In the genomic region with DNA sequence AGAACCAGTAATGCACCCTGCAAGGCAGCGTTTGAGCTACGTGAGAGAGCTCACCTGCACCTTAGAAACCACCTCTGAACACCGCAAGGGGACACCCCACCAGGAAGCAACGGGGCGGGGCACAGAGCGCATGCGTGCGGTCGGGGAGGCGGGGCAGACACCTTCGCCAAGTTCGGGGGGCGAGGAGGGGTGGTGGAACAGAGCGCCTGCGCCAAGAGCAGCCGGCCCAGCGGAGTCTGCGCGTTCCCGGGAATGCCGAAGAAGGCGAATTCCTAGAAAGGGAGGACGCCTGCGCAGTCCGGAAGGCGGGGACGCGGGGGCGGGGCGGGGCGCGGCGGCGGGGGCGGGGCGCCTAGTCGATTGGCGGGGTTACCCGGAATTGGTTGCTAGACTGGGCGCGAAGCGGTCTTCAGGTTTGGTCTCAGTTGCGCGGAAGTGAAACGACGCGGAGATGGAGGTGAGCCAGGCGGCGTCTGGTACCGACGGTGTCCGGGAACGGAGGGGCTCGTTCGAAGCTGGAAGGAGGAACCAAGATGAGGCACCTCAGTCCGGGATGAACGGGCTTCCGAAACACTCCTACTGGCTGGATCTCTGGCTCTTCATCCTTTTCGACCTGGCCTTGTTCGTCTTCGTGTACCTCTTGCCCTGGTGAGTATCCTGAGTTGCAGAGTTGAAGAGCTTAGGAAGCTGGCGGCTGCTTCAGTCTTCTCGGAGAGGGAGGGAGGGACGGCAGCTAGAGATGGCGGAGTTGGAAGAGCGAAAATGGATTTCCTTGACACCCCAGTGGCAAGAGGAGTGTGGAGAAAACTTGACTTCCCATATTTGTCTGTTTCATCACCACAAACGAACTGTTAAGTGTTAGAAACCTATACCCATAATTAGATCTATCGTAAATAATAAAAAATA, we compare ENCODE assay signal across 8 mouse cellular contexts. TPM values are rescaled to one million over a fixed set of nuclear protein-coding genes. Genes with fewer than 3 reads are reported as not detected.
A peak's percentile ranks its signal among the peaks of the same experiment; 100 is the strongest.
DNase-seq lines count a peak whose midpoint lies in the region; ATAC-seq lines count a peak whose summit lies in the region.

Gene 1810037I17Rik, plus strand, starts transcription at position 195 of the 906 bp plus-strand sequence.

- no peaks in the 10 kb centered on the region for H3K9me3 ChIP-seq in intestine, embryonic 14.5 days (ENCODE audit: control insufficient read depth, low read length)

- H3K4me1 ChIP-seq in intestine, embryonic 14.5 days (replicated peaks; ENCODE audit: control insufficient read depth, insufficient read depth, low read length), result peaks cover 12% of the 10 kb centered on the region

- H3K27me3 ChIP-seq in intestine, embryonic 14.5 days (replicated peaks; ENCODE audit: control insufficient read depth, insufficient read depth, low read length), result no peaks in the 10 kb centered on the region

- WGBS in intestine, embryonic 14.5 days, result under 1% methylated on average over 65 of the region's 68 CpGs

- H3K36me3 ChIP-seq in intestine, embryonic 14.5 days (ENCODE audit: control insufficient read depth, insufficient read depth, low read length), result peaks cover 8% of the 10 kb centered on the region; the same call in 1 of the 2 replicates

- peak within 1 kb of the TSS; percentile 83 for H3K27ac ChIP-seq in intestine, embryonic 14.5 days (ENCODE audit: low read depth)

- intact Hi-C loops in left cerebral cortex, postnatal 14 days (cut with DNase I), result no loop called here

- ATAC-seq in intestine, embryonic 14.5 days (replicated peaks; ENCODE audit: low FRiP score, low TSS enrichment, low read depth), result peak; percentile 99

- H3K4me3 ChIP-seq in intestine, embryonic 14.5 days (ENCODE audit: low read depth, low read length), result peak within 1 kb of the TSS; percentile 71

- peak within 1 kb of the TSS; percentile 69 for H3K9ac ChIP-seq in intestine, embryonic 14.5 days (ENCODE audit: low read length)

- peak within 1 kb of the TSS; percentile 82 for H3K4me2 ChIP-seq in intestine, embryonic 14.5 days (ENCODE audit: low read length)

- peak; percentile 96 for DNase-seq in adrenal gland, adult 18-20 months (ENCODE audit: low spot score in 2 of 2)
- peak; percentile 97 for DNase-seq in embryo, embryonic 11 days
- peak; percentile 96 for DNase-seq in gastrocnemius, postnatal 25 days
- DNase-seq in intestine, embryonic 14.5 days (ENCODE audit: low spot score), result peak; percentile 98
- DNase-seq in left cerebral cortex, postnatal 14 days (ENCODE audit: low spot score in 2 of 2), result peak; percentile 96
- peak; percentile 97 for DNase-seq in mesoderm, embryonic 11.5 days (ENCODE audit: low read depth, low spot score)
- peak; percentile 94 to 95 for DNase-seq in right cerebral cortex, postnatal 36 days (ENCODE audit: low spot score in 2 of 2)
- DNase-seq in yolk sac, embryonic 10.5 days (ENCODE audit: low spot score), result peak; percentile 99

RNA-seq across cellular contexts. Expression of gene 1810037I17Rik, which starts in this region (rescaled TPM):
- total RNA-seq in adrenal gland, adult 18-20 months (2021), result 10 to 100 TPM; 51.6 to 53.2 TPM
- total RNA-seq in gastrocnemius, postnatal 25 days (2021), result 10 to 100 TPM; 25.2 to 28.3 TPM
- 125 and 132 TPM in 2 replicates for polyA plus RNA-seq in intestine, embryonic 14.5 days (2014; fragmentation: Nextera tagmentation; extraction: Ambion mirVana)
- 10 to 100 TPM; 52.6 to 57.9 TPM for total RNA-seq in left cerebral cortex, postnatal 14 days (2021)

Comparison
In these comparisons a context has a peak if more than half of its experiments do, and no peak if none do; other contexts are left out.
1. Peak in every context shown above with its lines: DNase-seq, ATAC-seq, H3K4me3 ChIP-seq and H3K27ac ChIP-seq.